Mouse (Mus musculus) heart, adult 8-10 months (tissue): Measurements from ENCODE around the gene Xylt2. TPM values are rescaled to one million over a fixed set of nuclear protein-coding genes. Genes with fewer than 3 reads are reported as not detected.

Experiments
- DNase-seq: peaks from one replicate; pipeline ENCODE4 v3.0.0; 2022; ENCODE audit warnings: low spot score
- total RNA-seq, 4 experiments: library from RNA; stranded (reverse); gene quantifications; 2 replicates each; pipeline ENCODE4 v1.2.4; 2022

Xylt2 gene
- total RNA-seq, 4 experiments from 2014 or later: 5.4 to 10.1 (median 7.3) TPM

DNA sequence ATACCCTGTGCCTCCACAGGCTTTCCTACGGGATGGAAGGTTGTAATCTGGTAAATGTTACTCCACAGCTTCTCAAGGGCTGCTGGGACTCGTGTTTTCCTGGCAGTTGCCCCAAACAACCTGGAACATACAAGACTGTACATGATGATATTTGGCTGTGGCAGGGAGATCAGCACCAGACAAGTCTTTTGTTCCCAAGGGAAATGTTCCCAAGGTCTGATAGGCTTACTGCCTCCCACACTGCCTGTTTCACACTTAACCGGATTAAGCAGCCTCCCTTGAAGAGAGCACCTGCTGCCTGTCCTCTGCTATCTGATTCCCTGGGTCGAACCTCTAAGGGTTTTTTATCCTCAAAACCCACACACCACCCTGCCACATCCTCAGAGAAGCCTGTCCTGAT, 61.8 kb downstream of the Xylt2 start:
- DNase-seq: no peak

DNA sequence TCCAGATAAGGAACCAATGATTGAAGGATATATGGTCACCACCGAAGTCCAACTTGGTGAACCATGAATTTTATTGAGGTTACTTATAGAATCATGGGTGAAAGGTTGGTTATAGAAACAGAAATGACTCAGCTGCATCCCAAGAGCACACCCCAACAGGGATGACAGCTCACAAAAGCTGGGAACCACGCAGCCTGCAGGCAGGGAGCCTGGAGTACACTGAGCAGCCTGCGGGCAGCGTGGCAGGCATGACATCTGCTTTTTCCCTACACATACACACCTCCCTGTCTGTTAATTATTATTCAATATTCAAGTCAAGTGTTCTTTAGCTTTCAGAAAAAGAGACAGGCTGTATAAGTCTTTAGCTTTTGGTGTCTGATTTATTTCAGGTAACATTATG, 62.7 kb downstream of the Xylt2 start:
- no peak for DNase-seq

Other genes starting within 250 kb of the Xylt2 start
- gene Cacna1g, start 203.3 kb downstream of the Xylt2 start, total RNA-seq: 10 to 100 TPM in 3 of 4 experiments, 1 to 10 TPM in 1; 6.7 to 14.6 (median 12.5) TPM
- under 1 TPM; 0.09 to 0.63 (median 0.40) TPM for gene Spata20, start 191.3 kb downstream of the Xylt2 start, total RNA-seq
- 10 to 100 TPM; 21.3 to 28.5 (median 25.1) TPM for gene Epn3, start 177.5 kb downstream of the Xylt2 start, total RNA-seq
- gene Mycbpap, start 155.8 kb downstream of the Xylt2 start, total RNA-seq: 1 to 10 TPM in 3 of 4 experiments, under 1 TPM in 1; 0.75 to 2.3 (median 1.4) TPM
- 10 to 100 TPM in 2 of 4 experiments, 1 to 10 TPM in 2; 8.3 to 11.5 (median 10.1) TPM for gene Rsad1, start 128.3 kb downstream of the Xylt2 start, total RNA-seq
- gene Chad, start 112.5 kb downstream of the Xylt2 start, total RNA-seq: 1 to 10 TPM in 2 of 4 experiments, under 1 TPM in 2; 0.43 to 2.4 (median 0.86) TPM
- 10 to 100 TPM; 25.6 to 34.8 (median 30.1) TPM for gene Acsf2, start 75.6 kb downstream of the Xylt2 start, total RNA-seq
- gene Lrrc59, start 47.7 kb downstream of the Xylt2 start, total RNA-seq: 10 to 100 TPM; 25.5 to 31.1 (median 28.2) TPM
- 10 to 100 TPM; 59.3 to 66.6 (median 63.0) TPM for gene Mrpl27, start 23.7 kb downstream of the Xylt2 start, total RNA-seq
- under 1 TPM in 1 of 4 experiments, not detected in 3; 0.44 TPM for gene Eme1, start 23.6 kb downstream of the Xylt2 start, total RNA-seq
- gene Gm11541, start 27.0 kb upstream of the Xylt2 start, total RNA-seq: not detected
- under 1 TPM; 0.52 to 0.97 (median 0.88) TPM for gene Cdc34b, start 64.3 kb upstream of the Xylt2 start, total RNA-seq
- not detected for gene Tmem92, start 105.2 kb upstream of the Xylt2 start, total RNA-seq